Mouse (Mus musculus) heart, embryonic 16.5 days (tissue): ENCODE results near the gene Lpin1. TPM values are rescaled to one million over a fixed set of nuclear protein-coding genes. Genes with fewer than 3 reads are reported as not detected.

ENCODE experiments used
- ATAC-seq: fragments of 200-750 bp; cut with Nextera tagmentation; replicated peaks from 2 replicates; pipeline ENCODE4 v1.8.0; 2017; ENCODE audit warnings: moderate number of reproducible peaks; ENCODE audit not compliant: insufficient read depth, low FRiP score; ENCODE audit errors: extremely low read depth
- H3K27ac ChIP-seq: fragments of 300-500 bp; sonication (generic); 2 replicates; pipeline ENCODE4 v1.5.1; 2014; ENCODE audit warnings: mild to moderate bottlenecking, low read length, control low read depth, moderate library complexity
- H3K27me3 ChIP-seq: fragments of 300-500 bp; sonication (generic); 2 replicates; pipeline ENCODE4 v1.6.1; 2014; ENCODE audit warnings: low read length, mixed read lengths; ENCODE audit not compliant: control insufficient read depth, insufficient read depth
- H3K36me3 ChIP-seq: fragments of 300-500 bp; sonication (generic); 2 replicates; pipeline ENCODE4 v1.6.1; 2014; ENCODE audit not compliant: control insufficient read depth, insufficient read depth
- H3K4me1 ChIP-seq: fragments of 300-500 bp; sonication (generic); 2 replicates; pipeline ENCODE4 v1.6.1; 2014; ENCODE audit warnings: low read length, mixed read lengths; ENCODE audit not compliant: control insufficient read depth, insufficient read depth
- H3K4me2 ChIP-seq: fragments of 300-500 bp; sonication (generic); 2 replicates; pipeline ENCODE4 v1.6.1; 2014; ENCODE audit warnings: low read depth, mild to moderate bottlenecking, control low read depth, low read length
- H3K4me3 ChIP-seq: fragments of 300-500 bp; sonication (generic); 2 replicates; pipeline ENCODE4 v1.5.1; 2014; ENCODE audit warnings: mild to moderate bottlenecking, control low read depth, low read length
- H3K9ac ChIP-seq: fragments of 300-500 bp; sonication (generic); 2 replicates; pipeline ENCODE4 v1.6.1; 2014; ENCODE audit warnings: low read length, control low read depth
- H3K9me3 ChIP-seq: fragments of 300-500 bp; sonication (generic); replicated peaks from 2 replicates; pipeline ENCODE4 v1.6.1; 2016; ENCODE audit warnings: low read length; ENCODE audit not compliant: control insufficient read depth
- WGBS: fragments of 180-500 bp; shearing (Covaris S2); extraction: QIAGEN DNeasy Blood & Tissue Kit; methylation state at CpG from one replicate; pipeline ENCODE4 v1.1.7; 2014; 5-methylcytosine and 5-hydroxymethylcytosine counted together
- polyA plus RNA-seq: library from polyadenylated mRNA; unstranded; fragments of >200 nt; fragmentation: Nextera tagmentation; extraction: Ambion mirVana; gene quantifications from 2 replicates; pipeline ENCODE4 v1.2.1, GENCODE M21; 2015

The Lpin1 gene
- polyA plus RNA-seq, 1 experiment from 2014 or later, result 8.3 TPM

GRCm38 (mm10) chr12:16600374-16600773 lies 10.4 kb downstream of the Lpin1 start:
- no peaks in the 10 kb centered on the region for H3K9me3 ChIP-seq
- no peak for ATAC-seq
- H3K27me3 ChIP-seq, result no peaks in the 10 kb centered on the region
- WGBS, result 24% methylated on average over 1 of the region's 1 CpGs
- H3K9ac ChIP-seq, result no peak overlapping the region
- H3K27ac ChIP-seq, result no peak overlapping the region
- no peaks in the 10 kb centered on the region for H3K4me1 ChIP-seq
- H3K36me3 ChIP-seq, result no peaks in the 10 kb centered on the region
- no peak overlapping the region for H3K4me2 ChIP-seq
- H3K4me3 ChIP-seq, result no peak overlapping the region

DNA sequence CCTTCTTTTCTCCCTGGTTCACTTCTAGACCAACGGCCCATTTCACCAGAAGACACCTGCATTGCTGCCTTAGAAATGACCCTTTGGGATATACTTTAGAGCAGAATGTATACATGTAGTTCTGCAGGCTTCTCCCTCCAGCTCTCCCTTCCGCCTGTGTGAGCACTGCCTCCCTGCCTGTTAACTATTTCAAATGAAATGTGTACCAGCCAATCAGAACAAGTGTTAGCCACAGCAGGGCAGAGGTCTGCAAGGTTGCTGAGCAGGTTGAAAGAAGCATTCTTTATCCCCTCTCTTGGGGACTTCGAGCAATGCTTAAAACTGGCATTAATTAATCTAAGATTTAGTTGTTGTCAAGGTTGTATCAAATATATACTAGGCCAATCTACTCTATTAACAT lies 11.4 kb downstream of the Lpin1 start:
- Histone ChIP-seq H3K9ac (no peak overlapping the region), H3K9me3 (no peaks in the 10 kb centered on the region), H3K36me3 (no peaks in the 10 kb centered on the region), H3K4me3 (no peak overlapping the region), H3K27me3 (no peaks in the 10 kb centered on the region), H3K4me1 (no peaks in the 10 kb centered on the region), H3K4me2 (no peak overlapping the region), H3K27ac (no peak overlapping the region)
- 77% methylated on average over 3 of the region's 3 CpGs for WGBS
- no peak for ATAC-seq

DNA sequence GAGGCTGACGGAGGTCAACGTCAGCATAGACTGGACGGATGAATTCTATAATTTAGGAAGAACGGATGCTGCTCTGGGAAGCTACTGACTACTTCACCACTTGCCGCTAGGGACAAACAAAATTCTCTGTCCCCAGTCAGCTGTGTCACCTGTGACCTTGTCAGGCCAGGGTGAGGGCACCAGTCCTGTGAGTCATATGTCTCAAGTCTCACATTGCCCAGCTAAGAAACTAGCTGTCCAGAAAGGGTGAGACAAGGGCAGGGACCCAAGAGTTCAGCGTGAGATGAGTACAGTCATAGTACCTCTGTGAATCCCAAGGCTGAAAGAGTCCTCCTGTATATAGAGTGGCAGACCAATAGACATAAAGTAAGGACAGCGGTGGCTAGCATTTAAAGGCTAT lies 17.0 kb downstream of the Lpin1 start:
- H3K27me3 ChIP-seq, result no peaks in the 10 kb centered on the region
- H3K27ac ChIP-seq, result no peak overlapping the region
- no peak overlapping the region for H3K4me3 ChIP-seq
- ATAC-seq, result no peak
- WGBS, result 91% methylated on average over 7 of the region's 7 CpGs
- peaks cover 15% of the 10 kb centered on the region for H3K4me1 ChIP-seq
- no peak overlapping the region for H3K4me2 ChIP-seq
- no peaks in the 10 kb centered on the region for H3K36me3 ChIP-seq
- H3K9me3 ChIP-seq, result no peaks in the 10 kb centered on the region
- H3K9ac ChIP-seq, result no peak overlapping the region

GRCm38 (mm10) chr12:16593014-16593413 lies 17.8 kb downstream of the Lpin1 start:
- Histone ChIP-seq H3K27ac (no peak overlapping the region), H3K36me3 (no peaks in the 10 kb centered on the region), H3K4me2 (no peak overlapping the region), H3K4me3 (no peak overlapping the region), H3K4me1 (peaks cover 22% of the 10 kb centered on the region), H3K9ac (no peak overlapping the region), H3K27me3 (no peaks in the 10 kb centered on the region), H3K9me3 (no peaks in the 10 kb centered on the region)
- no peak for ATAC-seq
- 71% methylated on average over 7 of the region's 7 CpGs for WGBS

- no peak for ATAC-seq
- Histone ChIP-seq H3K4me1 (peaks cover 23% of the 10 kb centered on the region), H3K4me2 (no peak overlapping the region), H3K27me3 (no peaks in the 10 kb centered on the region), H3K4me3 (no peak overlapping the region), H3K36me3 (no peaks in the 10 kb centered on the region), H3K9me3 (no peaks in the 10 kb centered on the region), H3K9ac (no peak overlapping the region), H3K27ac (no peak overlapping the region)
- WGBS, result 69% methylated on average over 5 of the region's 5 CpGs
These were observed 18.3 kb downstream of the Lpin1 start for GRCm38 (mm10) chr12:16592451-16592850.

DNA sequence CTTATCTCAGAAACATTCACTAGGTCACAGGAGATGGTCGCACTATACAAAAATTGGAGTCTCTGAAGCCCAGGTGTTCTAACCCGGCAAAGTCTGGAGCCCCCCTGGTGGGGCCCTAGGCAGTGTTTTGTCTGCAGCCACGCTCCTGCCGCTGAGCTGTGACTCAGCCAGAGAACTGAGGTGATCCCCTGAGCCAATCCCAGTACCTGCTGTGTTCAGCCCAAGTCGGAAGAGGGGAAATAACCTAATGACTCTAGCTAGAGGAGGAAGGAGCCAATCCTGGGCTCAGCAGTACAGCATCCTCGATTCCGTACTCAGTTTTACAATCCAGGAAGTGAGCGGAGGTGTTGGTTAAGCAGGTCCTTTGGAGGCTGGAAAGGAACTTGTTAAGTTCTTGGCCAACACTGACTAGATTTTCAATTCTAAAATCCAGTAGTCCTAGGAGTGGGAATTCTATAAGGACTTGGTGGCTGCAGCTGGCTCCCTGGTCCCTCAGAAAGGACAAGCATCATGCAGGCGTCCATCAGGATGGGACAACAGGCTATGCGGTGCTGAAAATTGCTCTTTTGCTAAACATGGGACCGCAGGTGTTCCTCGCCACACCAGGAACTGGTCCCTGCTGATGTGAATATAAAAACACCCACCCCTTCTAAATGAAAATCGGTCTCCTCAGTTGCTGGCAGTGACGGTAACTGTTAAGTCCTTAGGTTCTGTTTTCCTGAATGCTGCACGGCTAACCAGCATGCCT lies 19.1 kb downstream of the Lpin1 start:
- H3K9ac ChIP-seq, result peak overlapping the region; percentile 62
- H3K4me3 ChIP-seq, result peak overlapping the region; percentile 58
- no peaks in the 10 kb centered on the region for H3K27me3 ChIP-seq
- peaks cover 23% of the 10 kb centered on the region for H3K4me1 ChIP-seq
- peak; percentile 79 for ATAC-seq
- no peaks in the 10 kb centered on the region for H3K9me3 ChIP-seq
- 13% methylated on average over 15 of the region's 15 CpGs for WGBS
- no peaks in the 10 kb centered on the region for H3K36me3 ChIP-seq
- peak overlapping the region; percentile 88 for H3K4me2 ChIP-seq
- H3K27ac ChIP-seq, result 0 out of 2 replicates have a peak overlapping the region, but pooled peaks have one; percentile 51

DNA sequence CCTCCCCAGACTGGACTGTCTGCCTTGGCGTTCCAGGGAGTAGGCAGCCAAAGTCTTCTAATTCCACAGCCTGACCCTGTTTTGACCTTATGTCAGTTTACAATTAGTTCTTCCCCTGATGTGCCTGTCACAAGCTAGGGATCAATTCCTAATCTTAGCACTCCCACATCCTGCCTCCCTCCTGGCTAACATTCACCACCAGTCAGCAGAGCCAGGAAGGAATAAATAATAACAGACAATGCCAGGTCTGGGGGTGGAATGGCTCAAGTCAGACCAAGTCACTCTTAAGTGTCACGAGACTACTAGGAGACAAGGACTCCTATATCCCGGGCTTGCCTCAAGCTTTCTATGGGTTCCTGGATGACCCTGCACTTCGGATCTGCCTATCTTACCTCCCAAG lies 20.8 kb downstream of the Lpin1 start:
- Histone ChIP-seq H3K4me2 (peak overlapping the region; percentile 88; the same call in 1 of the 2 replicates), H3K36me3 (no peaks in the 10 kb centered on the region), H3K4me3 (no peak overlapping the region; the same call in 1 of the 2 replicates), H3K9ac (no peak overlapping the region), H3K27me3 (no peaks in the 10 kb centered on the region), H3K4me1 (peaks cover 27% of the 10 kb centered on the region), H3K27ac (no peak overlapping the region), H3K9me3 (no peaks in the 10 kb centered on the region)
- WGBS, result 25% methylated on average over 4 of the region's 4 CpGs
- ATAC-seq, result no peak

- H3K36me3 ChIP-seq, result no peaks in the 10 kb centered on the region
- peak overlapping the region; percentile 88 for H3K4me2 ChIP-seq
- no peaks in the 10 kb centered on the region for H3K9me3 ChIP-seq
- peak; percentile 74 for ATAC-seq
- peak overlapping the region; percentile 85 for H3K4me3 ChIP-seq
- H3K4me1 ChIP-seq, result peaks cover 33% of the 10 kb centered on the region
- H3K9ac ChIP-seq, result peak overlapping the region; percentile 88
- under 1% methylated on average over 36 of the region's 36 CpGs for WGBS
- peak overlapping the region; percentile 74 for H3K27ac ChIP-seq
- H3K27me3 ChIP-seq, result no peaks in the 10 kb centered on the region
These were observed 21.4 kb downstream of the Lpin1 start for GRCm38 (mm10) chr12:16589204-16589949.

DNA sequence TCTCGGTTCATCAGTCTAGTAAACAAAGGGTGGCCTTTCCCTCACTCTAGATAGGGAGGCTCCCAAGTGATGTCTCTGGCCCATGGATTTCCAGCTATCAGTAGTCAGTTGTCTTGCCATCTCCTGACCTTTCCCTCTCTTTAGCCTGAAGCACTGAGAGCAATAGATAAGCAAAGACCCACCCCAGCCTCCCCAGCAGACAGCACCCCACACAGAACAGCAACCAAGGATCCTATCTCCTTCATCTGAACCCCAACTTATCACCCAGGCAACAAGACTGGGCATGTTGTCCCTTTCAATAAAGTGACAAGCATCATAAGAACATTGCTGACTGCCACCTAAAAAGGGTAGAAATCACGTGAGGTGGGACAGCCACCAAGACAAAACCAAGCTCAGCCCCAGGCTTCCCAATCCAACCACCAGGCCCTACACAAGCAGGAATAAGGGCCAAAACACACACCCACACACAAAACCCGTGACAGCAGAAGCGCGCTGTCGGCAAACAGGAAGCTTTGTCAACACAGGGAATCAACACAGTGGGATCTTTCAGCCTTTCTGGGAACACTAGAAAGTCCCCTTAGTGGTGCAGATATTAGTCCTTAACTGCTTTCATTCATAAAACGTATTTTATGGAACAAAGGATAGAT lies 22.2 kb downstream of the Lpin1 start:
- no peaks in the 10 kb centered on the region for H3K27me3 ChIP-seq
- no peak for ATAC-seq
- peak overlapping the region; percentile 85 for H3K4me3 ChIP-seq
- 23% methylated on average over 7 of the region's 7 CpGs for WGBS
- H3K4me1 ChIP-seq, result peaks cover 40% of the 10 kb centered on the region
- no peaks in the 10 kb centered on the region for H3K9me3 ChIP-seq
- H3K27ac ChIP-seq, result peak overlapping the region; percentile 74
- peak overlapping the region; percentile 88 for H3K4me2 ChIP-seq
- H3K9ac ChIP-seq, result peak overlapping the region; percentile 88
- H3K36me3 ChIP-seq, result no peaks in the 10 kb centered on the region
